ENCODE assay signal across 8 mouse cellular contexts in the genomic region with DNA sequence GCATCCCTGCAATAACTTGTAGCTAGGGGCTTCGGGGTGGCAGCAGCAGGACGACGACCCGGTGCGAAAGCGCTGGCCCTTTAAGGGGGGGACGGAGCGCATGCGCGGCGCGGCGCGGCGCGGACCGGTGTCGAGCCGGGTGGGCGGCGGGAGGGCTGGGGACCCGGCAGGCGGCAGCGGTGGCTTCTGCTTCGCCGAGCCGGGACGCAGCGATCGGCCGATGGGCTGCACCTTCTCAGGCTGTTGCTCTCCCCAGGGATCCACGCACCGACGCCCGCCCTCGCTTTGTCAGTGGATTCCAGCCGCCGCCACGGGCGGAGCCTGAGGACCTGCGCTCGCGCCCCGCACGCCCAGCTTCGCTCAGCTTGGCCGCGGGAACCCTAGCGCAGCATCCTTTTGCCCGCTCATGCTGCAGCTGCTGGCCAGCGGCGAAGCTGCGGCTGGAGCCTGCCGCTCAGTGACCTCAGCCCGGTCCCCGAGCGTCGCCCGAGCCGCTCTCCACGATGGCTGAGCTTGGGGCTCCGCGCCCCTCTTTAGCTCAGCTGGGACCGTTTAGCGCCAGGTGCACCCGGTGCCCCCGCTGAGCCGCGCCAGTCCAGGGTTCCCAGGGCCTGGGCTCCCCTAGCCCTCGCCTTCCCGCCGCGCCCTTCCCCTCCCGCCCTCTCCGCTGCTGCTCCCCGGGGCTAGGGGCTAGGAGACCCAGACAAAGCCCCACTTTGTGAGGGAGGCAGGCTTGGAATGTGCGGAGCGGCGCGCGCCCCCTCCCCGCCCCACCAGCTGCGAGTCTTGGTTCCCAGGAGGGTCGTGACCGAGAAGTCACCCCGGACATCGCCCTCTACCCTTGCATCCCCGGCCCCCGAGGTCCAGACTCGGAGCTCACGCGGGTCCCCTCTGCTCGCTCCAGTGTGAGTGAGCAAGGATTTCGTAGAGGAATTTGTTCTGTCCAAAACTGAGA. TPM values are rescaled to one million over a fixed set of nuclear protein-coding genes. Genes with fewer than 3 reads are reported as not detected.
DNase-seq lines count a peak whose midpoint lies in the region; ATAC-seq and TF ChIP-seq lines count a peak whose summit lies in the region.

Vash1 (plus strand) TSS at position 110 of the 955 bp plus-strand sequence.

- ATAC-seq in CD4-positive, CD25-positive, alpha-beta regulatory T cell, adult 4 months: peak; percentile 43
- peak; percentile 49; the same call in 1 of the 2 replicates for ATAC-seq in heart, embryonic 14.5 days (ENCODE audit: insufficient number of reproducible peaks, insufficient read depth, low FRiP score, low read depth)
- peak; percentile 55; the same call in 1 of the 2 replicates for ATAC-seq in kidney, postnatal 0 days (replicated peaks; ENCODE audit: low FRiP score, low read depth)
- 0 out of 2 replicates have a peak, but pooled peaks have one; percentile 30 for ATAC-seq in liver, embryonic 13.5 days (ENCODE audit: low read depth)

- peaks cover 20% of the 10 kb centered on the region for H3K27me3 ChIP-seq in forebrain, embryonic 10.5 days (ENCODE audit: poor library complexity, severe bottlenecking)
- no peaks in the 10 kb centered on the region for H3K27me3 ChIP-seq in heart, embryonic 14.5 days (ENCODE audit: control insufficient read depth, insufficient read depth, low read length)
- H3K27me3 ChIP-seq in kidney, postnatal 0 days (ENCODE audit: insufficient read depth, low read length): no peaks in the 10 kb centered on the region
- peaks cover 35% of the 10 kb centered on the region for H3K27me3 ChIP-seq in liver, embryonic 13.5 days

- H3K9ac ChIP-seq in heart, embryonic 14.5 days (ENCODE audit: low read length): peak within 1 kb of the TSS; percentile 93
- peak within 1 kb of the TSS; percentile 72 for H3K9ac ChIP-seq in kidney, postnatal 0 days (ENCODE audit: low read depth, low read length)
- peak within 1 kb of the TSS; percentile 65 for H3K9ac ChIP-seq in liver, embryonic 13.5 days

- peak; percentile 79 for DNase-seq in forebrain, embryonic 10.5 days (ENCODE audit: extremely low spot score, low spot score)
- DNase-seq in kidney, postnatal 0 days (ENCODE audit: low spot score): peak; percentile 71
- no peak for DNase-seq in liver, embryonic 13.5 days
- peak; percentile 41 for DNase-seq in naive thymus-derived CD4-positive, alpha-beta T cell, adult 2 months (ENCODE audit: low read depth)
- DNase-seq in thymus, postnatal 0 days (ENCODE audit: low spot score): peak; percentile 56

- peaks cover 6% of the 10 kb centered on the region for H3K4me1 ChIP-seq in bone marrow macrophage, adult 2 months (ENCODE audit: control insufficient read depth, insufficient read depth, low read length)
- peaks cover 53% of the 10 kb centered on the region for H3K4me1 ChIP-seq in forebrain, embryonic 10.5 days
- H3K4me1 ChIP-seq in heart, embryonic 14.5 days (ENCODE audit: control insufficient read depth in 2 of 2, insufficient read depth in 2 of 2, low read length in 2 of 2): peaks cover 4 to 21% of the 10 kb centered on the region in 2 experiments; a peak in 3 of 4 replicates
- peaks cover 13% of the 10 kb centered on the region; the same call in 1 of the 2 replicates for H3K4me1 ChIP-seq in kidney, postnatal 0 days (replicated peaks; ENCODE audit: insufficient read depth, low read length)
- peaks cover 34% of the 10 kb centered on the region for H3K4me1 ChIP-seq in liver, embryonic 13.5 days (replicated peaks)

- H3K4me3 ChIP-seq in bone marrow macrophage, adult 2 months (ENCODE audit: insufficient read depth, low read length): peak within 1 kb of the TSS; percentile 84
- H3K4me3 ChIP-seq in forebrain, embryonic 10.5 days: peak within 1 kb of the TSS; percentile 88
- H3K4me3 ChIP-seq in heart, embryonic 14.5 days (ENCODE audit: control insufficient read depth in 1 of 2, insufficient read depth in 1 of 2, low read depth in 1 of 2, low read length in 2 of 2): peak within 1 kb of the TSS; percentile 62 to 81
- H3K4me3 ChIP-seq in kidney, postnatal 0 days (replicated peaks; ENCODE audit: low read depth, low read length): peak within 1 kb of the TSS; percentile 70
- peak within 1 kb of the TSS; percentile 63 for H3K4me3 ChIP-seq in liver, embryonic 13.5 days (replicated peaks)

- H3K4me2 ChIP-seq in heart, embryonic 14.5 days (ENCODE audit: low read length): peak within 1 kb of the TSS; percentile 99
- peak within 1 kb of the TSS; percentile 100 for H3K4me2 ChIP-seq in kidney, postnatal 0 days (ENCODE audit: low read length)
- peak within 1 kb of the TSS; percentile 86 for H3K4me2 ChIP-seq in liver, embryonic 13.5 days

- H3K9me3 ChIP-seq in forebrain, embryonic 10.5 days: peaks cover 6% of the 10 kb centered on the region
- H3K9me3 ChIP-seq in heart, embryonic 14.5 days (ENCODE audit: control insufficient read depth, low read length): no peaks in the 10 kb centered on the region
- H3K9me3 ChIP-seq in kidney, postnatal 0 days (replicated peaks; ENCODE audit: low read length): no peaks in the 10 kb centered on the region; the same call in 1 of the 2 replicates
- H3K9me3 ChIP-seq in liver, embryonic 13.5 days (replicated peaks): no peaks in the 10 kb centered on the region

- no peak for TF ChIP-seq POLR2A in bone marrow macrophage, adult 2 months (IDR thresholded peaks at IDR 0.05; ENCODE audit: borderline replicate concordance, low read depth, low read length)

- no peak within 1 kb of the TSS for H3K27ac ChIP-seq in bone marrow macrophage, adult 2 months (ENCODE audit: insufficient read depth, low read depth, low read length)
- peak within 1 kb of the TSS; percentile 96 for H3K27ac ChIP-seq in forebrain, embryonic 10.5 days
- peak within 1 kb of the TSS; percentile 42 to 84 for H3K27ac ChIP-seq in heart, embryonic 14.5 days (replicated peaks in 1 of 2; ENCODE audit: control insufficient read depth in 1 of 2, insufficient read depth in 1 of 2, low read depth in 2 of 2, low read length in 2 of 2)
- peak within 1 kb of the TSS; percentile 44; the same call in 1 of the 2 replicates for H3K27ac ChIP-seq in kidney, postnatal 0 days
- H3K27ac ChIP-seq in liver, embryonic 13.5 days: no peak within 1 kb of the TSS

- TF ChIP-seq CTCF in bone marrow macrophage, adult 2 months (IDR thresholded peaks at IDR 0.05; ENCODE audit: low read depth, low read length): no peak
- no peak for TF ChIP-seq CTCF in kidney, postnatal 0 days (IDR thresholded peaks at IDR 0.05; ENCODE audit: low read depth)

- H3K36me3 ChIP-seq in forebrain, embryonic 10.5 days (replicated peaks): peaks cover 16% of the 10 kb centered on the region
- peaks cover 6% of the 10 kb centered on the region; the same call in 1 of the 2 replicates for H3K36me3 ChIP-seq in heart, embryonic 14.5 days (ENCODE audit: control insufficient read depth, insufficient read depth, low read length)
- H3K36me3 ChIP-seq in kidney, postnatal 0 days (ENCODE audit: insufficient read depth, low read length): no peaks in the 10 kb centered on the region
- no peaks in the 10 kb centered on the region for H3K36me3 ChIP-seq in liver, embryonic 13.5 days

- WGBS in forebrain, embryonic 10.5 days: under 1% methylated on average over 94 of the region's 94 CpGs
- WGBS in heart, embryonic 14.5 days: under 1% methylated on average over 93 of the region's 94 CpGs
- WGBS in kidney, postnatal 0 days: under 1% methylated on average over 90 of the region's 94 CpGs
- under 1% methylated on average over 92 of the region's 94 CpGs for WGBS in liver, embryonic 13.5 days (ENCODE audit: insufficient replicate concordance)

RNA-seq across cellular contexts. Expression of gene Vash1, which starts in this region (rescaled TPM):
- not detected for polyA plus RNA-seq in CD4-positive, CD25-positive, alpha-beta regulatory T cell, adult 4 months (2017; shearing (Covaris generic))
- 0.50 and 0.72 TPM in 2 replicates for polyA plus RNA-seq in bone marrow macrophage, adult 2 months (2012; ENCODE audit: insufficient read depth, insufficient read length, missing spikeins)
- polyA plus RNA-seq in forebrain, embryonic 10.5 days (2016; fragmentation: Nextera tagmentation; extraction: Ambion mirVana): 13.6 and 15.6 TPM in 2 replicates
- polyA plus RNA-seq in heart, embryonic 14.5 days (2014; fragmentation: Nextera tagmentation; extraction: Ambion mirVana): 10.7 and 11.0 TPM in 2 replicates
- 6.4 and 6.8 TPM in 2 replicates for polyA plus RNA-seq in kidney, postnatal 0 days (2015; fragmentation: Nextera tagmentation; extraction: Ambion mirVana)
- polyA plus RNA-seq in liver, embryonic 13.5 days (2015; fragmentation: Nextera tagmentation; extraction: Ambion mirVana): 1.0 and 1.4 TPM in 2 replicates
- 1.3 and 1.5 TPM in 2 replicates for polyA plus RNA-seq in thymus, postnatal 0 days (2015; fragmentation: Nextera tagmentation; extraction: Ambion mirVana)

Comparison
In these comparisons a context has a peak if more than half of its experiments do, and no peak if none do; other contexts are left out.
1. Peak in ATAC-seq in CD4-positive, CD25-positive, alpha-beta regulatory T cell, adult 4 months; RNA of the gene not detected or under 1 TPM.
2. H3K27ac ChIP-seq: peak in forebrain, embryonic 10.5 days (single experiment), heart, embryonic 14.5 days (2 of 2) and kidney, postnatal 0 days (single experiment); none in bone marrow macrophage, adult 2 months (single experiment) and liver, embryonic 13.5 days (single experiment).
3. Peak in every context shown above with its lines, with median percentiles within 50 percentile points of each other: ATAC-seq, H3K4me3 ChIP-seq, H3K4me2 ChIP-seq and H3K9ac ChIP-seq.